Mouse (Mus musculus): ENCODE measurements around the gene Cdk5r2. TPM values are rescaled to one million over a fixed set of nuclear protein-coding genes. Genes with fewer than 3 reads are reported as not detected.

Gene Cdk5r2
- total RNA-seq, 2 experiments from 2014 or later: 193 to 196 TPM

DNA sequence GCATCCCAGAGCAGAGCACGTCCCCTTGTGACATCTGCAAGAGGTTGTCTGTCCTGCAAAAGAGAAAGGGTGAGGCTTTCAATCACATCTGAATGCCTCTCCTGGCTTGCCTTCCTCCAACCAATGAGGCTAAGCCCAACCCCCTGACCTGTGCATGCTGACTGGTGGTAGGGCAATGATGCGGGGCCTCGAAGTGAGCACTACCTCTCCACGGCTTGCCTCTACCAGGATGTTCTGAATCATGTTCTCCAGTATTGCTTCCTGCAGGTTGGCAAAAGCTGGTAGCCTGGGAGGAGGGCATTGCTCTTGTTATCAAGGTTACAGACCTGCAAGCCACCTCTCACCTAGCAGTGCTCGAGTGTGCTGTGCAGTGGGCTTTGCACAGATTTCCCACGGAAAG lies 47.5 kb downstream of the Cdk5r2 start:
- no peak overlapping the region for H3K27ac ChIP-seq
- DNase-seq (ENCODE audit: low spot score in 2 of 2): no peak
- H3K4me3 ChIP-seq: no peak overlapping the region
- TF ChIP-seq CTCF (conservative IDR thresholded peaks at IDR 0.05): no peak

Small RNA genes lying within 50 kb of the gene (microRNA-seq; reads per million reads assigned to microRNA genes)
- 295 to 300 reads per million in 2 experiments for gene Mir375

Other genes starting within 250 kb of the Cdk5r2 start
- gene Ttll4, start 193.2 kb upstream of the Cdk5r2 start, total RNA-seq (2021): 10 to 100 TPM; 23.9 to 24.5 TPM
- 1 to 10 TPM; 2.7 to 3.1 TPM for gene Cyp27a1, start 141.4 kb upstream of the Cdk5r2 start, total RNA-seq (2021)
- not detected for gene Prkag3, start 105.7 kb upstream of the Cdk5r2 start, total RNA-seq (2021)
- gene Wnt6, start 83.0 kb upstream of the Cdk5r2 start, total RNA-seq (2021): 1 to 10 TPM in 1 of 2 experiments, under 1 TPM in 1; 0.79 to 1.1 TPM
- gene Wnt10a, start 63.4 kb upstream of the Cdk5r2 start, total RNA-seq (2021): 1 to 10 TPM; 2.5 to 3.3 TPM
- not detected for gene Fev, start 30.5 kb downstream of the Cdk5r2 start, total RNA-seq (2021)
- not detected for gene Cryba2, start 38.2 kb downstream of the Cdk5r2 start, total RNA-seq (2021)
- gene Cfap65, start 80.7 kb downstream of the Cdk5r2 start, total RNA-seq (2021): 1 to 10 TPM; 2.4 to 2.7 TPM
- gene Ihh, start 96.7 kb downstream of the Cdk5r2 start, total RNA-seq (2021): under 1 TPM; 0.23 to 0.27 TPM

Data from layer of hippocampus, adult 2 months (tissue).